Mouse (Mus musculus): ENCODE data around the gene Timeless.
"Not testable (repeated sequence)": the region's sequence is repeated elsewhere in the genome, so short reads cannot be mapped to it uniquely, and the experiment has no call there.

The Timeless gene

DNA sequence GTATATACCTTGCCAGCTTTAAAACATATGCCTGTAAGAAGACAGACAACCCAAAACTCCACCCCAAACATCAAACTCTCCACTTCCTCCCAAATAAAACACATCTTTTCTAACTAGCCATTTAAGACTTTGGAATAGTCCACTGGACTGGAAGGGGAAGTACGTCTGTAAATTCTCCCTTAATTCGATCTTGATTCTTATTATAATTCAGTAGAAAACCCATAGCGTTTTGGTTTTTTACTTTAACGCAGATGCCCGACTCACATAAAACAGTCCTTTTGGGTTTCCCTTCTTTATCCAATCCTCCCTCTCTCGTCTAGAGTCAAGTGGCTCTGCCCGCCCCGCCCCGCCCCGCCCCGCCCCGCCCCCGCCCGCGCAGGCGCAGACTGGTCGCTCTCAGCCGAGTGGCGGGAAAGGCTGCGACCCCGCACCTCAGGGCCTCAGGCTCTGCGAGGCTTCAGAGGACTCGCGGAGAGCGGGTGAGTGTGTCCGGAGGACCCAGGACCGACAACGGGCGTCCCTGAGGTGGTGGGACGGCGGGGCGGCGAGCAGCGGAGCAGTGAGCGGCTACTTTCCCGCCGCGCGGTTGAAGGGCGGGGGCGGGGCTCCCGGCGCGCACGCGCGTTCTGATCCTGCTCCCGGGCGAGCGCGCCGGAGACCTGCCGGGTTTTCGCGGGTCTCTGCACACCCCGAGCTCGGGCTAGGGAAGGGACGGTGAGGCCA is at the start of gene Timeless:
Gene Timeless (plus strand): TSS at position 369 of the 723 bp plus-strand sequence.
- peak; percentile 54 to 70 for DNase-seq (ENCODE audit: low spot score in 2 of 2)

DNA sequence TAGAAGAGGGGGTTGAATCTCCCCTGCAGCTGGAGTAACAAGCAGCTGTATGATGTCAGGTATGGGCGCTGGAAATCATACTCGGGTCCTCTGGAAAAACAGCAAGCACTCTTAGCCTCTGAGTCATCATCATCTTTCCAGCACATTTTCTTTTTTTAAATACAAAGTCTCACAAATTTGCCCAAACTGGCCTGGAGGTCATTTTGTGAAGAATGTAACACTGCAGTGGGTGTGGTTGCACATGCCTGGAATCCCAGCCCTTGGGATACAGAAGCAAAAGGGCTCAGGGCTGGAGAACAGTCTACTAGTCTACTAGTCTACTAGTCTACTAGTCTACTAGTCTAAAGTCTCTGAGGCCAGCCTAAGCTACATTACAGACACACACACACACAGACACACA is 47.6 kb upstream of the Timeless start:
- DNase-seq (ENCODE audit: low spot score in 2 of 2) = no peak

DNA sequence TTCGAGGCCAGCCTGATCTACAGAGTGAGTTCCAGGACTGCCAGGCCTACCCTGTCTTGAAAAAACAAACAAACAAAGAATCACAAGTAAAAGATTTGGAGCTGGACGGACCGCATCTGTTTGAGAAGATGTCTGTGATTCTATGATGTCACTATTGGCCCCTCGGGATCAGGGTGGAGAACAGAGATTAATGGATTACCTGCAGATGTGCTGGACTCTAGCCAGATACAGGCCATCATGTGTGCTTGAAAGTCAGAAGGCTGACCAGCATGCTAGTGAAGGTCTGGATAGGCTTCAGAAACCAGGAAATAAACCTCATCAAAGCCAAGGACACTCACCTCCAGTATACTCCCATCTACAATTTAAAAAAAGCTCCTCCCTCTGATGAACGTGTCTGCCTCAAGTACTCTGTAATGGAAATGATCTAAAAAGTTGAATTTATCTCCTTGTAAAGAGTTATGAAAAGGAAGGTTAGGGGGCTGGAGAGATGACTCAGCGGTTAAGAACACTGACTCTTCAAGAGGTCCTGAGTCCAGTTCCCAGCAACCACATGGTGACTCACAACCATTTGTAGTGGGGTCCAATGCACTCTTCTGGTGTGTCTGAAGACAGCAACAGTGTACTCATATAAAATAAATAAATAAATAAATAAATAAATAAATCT is 46.5 kb upstream of the Timeless start:
- DNase-seq (ENCODE audit: low spot score in 2 of 2) = no peak

DNA sequence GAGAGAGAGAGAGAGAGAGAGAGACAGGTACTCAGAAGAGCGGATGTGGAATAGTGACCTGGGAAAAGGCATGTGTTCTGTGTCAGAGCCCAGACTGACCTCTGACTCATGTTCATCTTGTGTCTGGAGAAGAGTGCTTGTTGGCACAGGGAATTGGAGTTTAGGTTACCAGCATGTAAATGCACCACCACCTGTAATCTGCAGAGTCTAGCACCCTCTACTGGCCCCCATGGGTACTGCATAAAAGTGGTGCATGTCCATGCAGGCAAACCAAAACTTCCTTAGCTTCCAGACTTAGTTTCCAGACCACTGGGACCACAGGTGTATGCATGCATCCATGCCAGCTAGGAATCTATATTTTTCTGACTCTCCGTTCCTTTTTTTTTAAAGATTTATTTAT is 45.9 kb upstream of the Timeless start:
- peak; percentile 48 to 55 for DNase-seq (ENCODE audit: low spot score in 2 of 2)

DNA sequence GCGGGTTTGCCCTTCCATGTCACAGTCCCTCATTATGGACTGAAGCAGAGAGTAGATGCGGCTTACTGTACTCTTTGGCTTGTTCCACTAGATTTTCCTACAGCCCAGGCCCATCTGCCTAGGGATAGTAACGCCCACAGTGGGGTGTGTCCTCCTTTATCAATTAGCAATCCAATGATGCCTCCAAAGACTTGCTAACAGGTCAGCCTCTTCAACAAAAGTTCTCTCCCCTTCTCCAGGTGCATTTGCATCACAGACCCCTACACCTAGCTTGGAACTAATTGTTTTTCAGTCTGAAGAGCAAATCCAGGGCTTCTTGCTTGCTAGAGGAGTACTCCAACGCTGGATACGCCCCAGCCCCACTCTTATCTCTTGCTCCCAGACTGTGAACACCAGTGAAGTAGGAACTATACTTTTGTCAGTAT is 44.7 kb upstream of the Timeless start:
- no peak for DNase-seq (ENCODE audit: low spot score in 2 of 2)

DNA sequence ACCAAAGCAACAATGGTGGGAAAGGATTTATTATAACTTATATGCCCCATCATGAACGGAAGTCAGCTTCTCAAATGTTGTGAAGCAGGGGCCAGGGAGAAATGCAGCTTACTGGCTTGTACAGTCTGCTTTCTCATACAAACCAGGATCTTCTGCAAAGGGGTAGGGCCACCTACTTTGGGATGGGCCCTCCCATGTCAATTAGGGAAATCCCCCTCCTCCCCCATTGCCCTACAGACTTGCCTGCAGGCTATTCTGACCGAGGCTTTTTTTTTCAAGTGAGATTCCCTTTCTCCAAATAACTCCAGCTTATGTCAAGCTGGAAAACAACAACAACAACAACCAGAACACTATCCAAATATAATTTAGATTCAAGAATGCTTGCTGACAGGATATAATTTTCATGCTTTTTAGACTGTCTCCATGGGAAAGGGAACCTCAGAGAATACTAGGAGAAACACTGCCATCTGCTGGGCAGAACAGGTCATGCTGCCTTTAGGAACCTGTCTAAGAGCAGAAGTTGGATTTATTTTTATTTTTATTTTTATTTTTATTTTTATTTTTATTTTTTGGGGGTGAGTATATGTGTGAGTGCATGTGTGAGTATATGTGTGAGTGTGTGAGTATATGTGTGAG is 43.5 kb upstream of the Timeless start:
- DNase-seq (ENCODE audit: low spot score in 2 of 2) = peak; percentile 35 to 51

DNA sequence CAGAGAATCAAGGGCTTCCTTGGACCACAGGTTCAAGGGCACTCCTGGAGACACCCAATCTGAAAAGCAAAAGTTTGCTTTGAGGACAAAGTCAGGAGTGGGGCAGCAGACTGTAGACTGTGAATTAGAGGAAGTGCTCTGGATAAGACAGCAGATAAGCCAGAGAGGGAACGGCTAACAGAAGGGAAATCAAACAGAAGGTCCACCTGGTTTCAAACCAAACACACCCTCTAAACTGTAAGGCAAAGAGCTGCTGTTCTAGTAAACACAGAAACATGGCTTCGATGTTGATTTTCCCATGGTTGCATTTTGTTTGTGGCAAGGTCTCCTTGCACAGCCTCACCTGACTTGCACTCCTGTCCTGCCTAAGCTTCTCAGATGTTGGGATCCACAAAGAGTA is 40.4 kb upstream of the Timeless start:
- no peak for DNase-seq (ENCODE audit: low spot score in 2 of 2)

DNA sequence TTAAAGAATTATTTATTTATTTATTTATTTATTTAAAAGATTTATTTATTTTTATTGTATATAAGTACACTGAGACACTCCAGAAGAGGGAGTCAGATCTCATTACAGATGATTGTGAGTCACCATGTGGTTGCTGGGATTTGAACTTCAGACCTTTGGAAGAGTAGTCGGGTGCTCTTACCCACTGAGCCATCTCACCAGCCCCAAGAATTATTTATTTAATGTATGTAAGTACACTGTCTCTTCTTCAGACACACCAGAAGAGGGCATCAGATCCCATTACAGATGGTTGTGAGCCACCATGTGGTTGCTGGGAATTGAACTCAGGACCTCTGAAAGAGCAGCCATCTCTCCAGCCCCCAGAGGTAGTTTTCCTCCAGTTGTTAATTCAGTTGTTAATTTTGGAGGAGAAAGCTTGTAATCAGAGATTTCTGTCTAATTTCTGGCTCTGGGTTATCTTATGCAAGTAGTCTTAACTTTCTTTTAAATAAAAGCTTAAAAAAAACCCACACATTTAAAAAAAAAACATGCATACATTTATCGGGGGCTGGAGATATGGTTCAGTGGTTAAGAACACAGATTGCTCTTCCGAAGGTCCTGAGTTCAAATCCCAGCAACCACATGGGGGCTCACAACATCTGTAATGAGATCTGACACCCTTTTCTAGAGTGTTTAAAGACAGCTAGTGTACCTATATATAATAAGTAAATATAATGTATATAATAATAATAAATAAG is 39.7 kb upstream of the Timeless start:
- DNase-seq (ENCODE audit: low spot score in 2 of 2) = not testable (repeated sequence)

DNA sequence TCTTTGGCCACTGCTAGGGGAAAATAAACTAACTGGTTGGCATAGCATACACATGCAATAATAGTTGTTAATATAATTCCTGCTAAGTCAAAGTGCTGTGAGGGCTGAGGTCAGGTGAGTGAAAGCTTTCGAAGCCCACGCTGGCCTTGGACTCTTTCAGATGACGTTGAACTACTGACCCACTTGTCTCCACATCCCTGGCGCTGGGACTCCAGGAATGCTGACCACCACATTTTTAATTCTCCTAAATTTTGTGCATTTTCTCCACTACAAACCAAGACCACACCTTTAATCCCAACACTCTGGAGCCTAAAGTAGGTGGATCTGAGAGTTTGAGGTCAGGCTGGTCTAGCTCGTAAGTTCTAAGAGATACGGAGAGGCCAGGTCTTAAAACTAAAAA is 38.8 kb upstream of the Timeless start:
- DNase-seq (ENCODE audit: low spot score in 2 of 2) = no peak

DNA sequence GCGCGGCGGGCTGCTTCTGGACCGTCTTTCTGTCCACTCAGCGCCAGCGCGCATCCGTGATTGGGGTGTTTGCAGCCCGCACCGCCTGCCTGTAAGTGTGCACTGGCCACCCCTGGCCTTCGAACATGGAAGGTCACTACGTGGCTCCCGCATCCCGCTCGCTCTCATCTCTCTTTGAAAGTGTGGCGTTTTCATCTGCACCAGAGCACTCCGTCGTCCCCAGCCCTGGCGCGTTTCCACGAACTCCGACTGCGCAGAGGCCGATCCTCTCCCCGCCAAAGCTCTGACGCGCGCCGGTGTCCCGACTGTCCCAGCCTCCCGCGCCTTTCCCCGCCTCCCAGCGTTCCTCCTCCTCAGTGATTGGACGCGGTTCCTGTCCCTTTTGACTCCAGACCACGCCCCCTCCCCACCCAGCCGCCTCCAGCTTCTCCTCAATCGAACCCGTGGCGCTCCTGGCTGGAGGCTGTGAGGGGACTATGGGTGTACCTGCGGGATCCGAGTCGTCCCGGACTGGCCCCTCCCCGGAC is 37.8 kb upstream of the Timeless start, which contains the start of gene Gls2:
Gene Gls2 (plus strand): TSS at position 434 of the 527 bp plus-strand sequence.
- peak; percentile 96 to 98 for DNase-seq (ENCODE audit: low spot score in 2 of 2)

DNA sequence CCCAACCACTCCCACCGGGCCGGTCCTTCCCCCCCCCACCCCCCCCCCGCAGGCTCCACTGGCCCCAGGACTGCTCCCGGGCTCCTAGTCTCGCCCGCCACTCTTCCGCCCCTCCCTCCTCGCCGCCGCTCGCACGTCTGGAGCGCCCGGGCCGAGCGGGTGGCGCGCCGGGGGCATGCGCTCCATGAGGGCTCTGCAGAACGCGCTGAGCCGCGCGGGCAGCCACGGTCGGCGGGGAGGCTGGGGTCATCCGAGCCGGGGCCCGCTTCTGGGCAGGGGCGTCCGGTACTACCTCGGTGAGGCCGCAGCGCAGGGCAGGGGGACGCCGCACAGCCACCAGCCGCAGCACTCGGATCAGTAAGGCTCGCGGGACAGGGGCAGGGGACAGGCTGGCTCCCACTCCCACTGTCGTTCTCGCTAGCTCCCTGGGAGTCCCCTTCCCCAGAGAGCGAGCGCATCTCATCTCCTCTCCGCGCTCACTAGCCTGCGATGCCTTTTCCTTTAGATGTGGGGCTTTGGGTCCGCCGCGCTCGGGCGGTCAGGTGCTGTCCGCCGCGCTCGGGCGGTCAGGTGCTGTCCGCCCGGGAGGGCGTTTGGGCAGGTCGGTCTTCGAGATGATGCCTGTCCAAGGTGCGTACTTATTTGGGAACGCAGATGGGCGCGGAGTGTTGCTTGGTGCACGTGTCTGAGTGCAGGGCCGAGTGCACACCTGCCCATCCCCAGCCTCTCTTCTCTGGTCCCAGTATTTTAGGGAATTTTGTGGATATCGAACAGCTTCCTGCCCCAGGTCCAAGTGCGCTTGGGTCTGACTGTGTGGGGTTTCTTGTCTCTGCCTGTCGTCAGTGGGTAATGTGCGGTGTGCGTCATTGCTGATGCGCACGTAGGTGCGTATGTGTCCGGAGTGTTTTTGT is 37.1 kb upstream of the Timeless start:
- peak; percentile 37 to 76 for DNase-seq (ENCODE audit: low spot score in 2 of 2)

DNA sequence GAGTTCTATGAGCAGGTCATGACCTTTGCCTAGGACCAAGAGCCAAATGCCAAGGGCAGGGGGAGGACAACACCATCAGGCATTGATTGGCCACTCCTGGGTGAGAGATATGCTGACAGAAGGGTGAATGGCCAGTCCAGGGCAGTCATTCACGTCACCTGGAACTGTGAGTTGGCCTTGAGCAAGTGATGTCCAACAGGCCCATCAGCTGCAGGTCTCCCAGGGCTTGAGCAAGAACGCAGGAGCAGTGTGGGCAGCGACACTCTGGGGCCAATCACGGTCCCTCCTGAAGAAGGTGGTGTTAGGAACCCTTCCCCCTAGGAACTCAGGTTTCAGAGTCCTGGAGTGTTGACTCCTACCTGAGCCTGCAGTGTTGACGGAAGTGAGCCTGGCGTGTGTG is 30.0 kb upstream of the Timeless start:
- no peak for DNase-seq (ENCODE audit: low spot score in 2 of 2)

DNA sequence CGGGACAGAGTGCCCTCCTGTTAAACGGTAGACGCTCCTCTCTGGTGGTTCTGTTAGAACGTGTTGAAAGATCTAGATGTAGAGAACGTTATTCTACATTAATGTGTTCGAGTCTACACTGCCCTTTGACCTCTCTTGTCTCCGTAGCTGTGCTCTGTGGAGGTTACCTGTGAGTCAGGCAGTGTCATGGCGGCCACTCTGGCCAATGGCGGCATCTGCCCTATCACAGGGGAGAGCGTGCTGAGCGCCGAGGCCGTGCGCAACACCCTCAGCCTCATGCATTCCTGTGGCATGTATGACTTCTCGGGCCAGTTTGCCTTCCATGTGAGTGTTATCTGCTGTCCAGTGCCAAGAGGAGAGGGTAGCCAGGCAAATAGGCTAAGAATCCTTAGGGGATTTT is 26.9 kb upstream of the Timeless start:
- DNase-seq (ENCODE audit: low spot score in 2 of 2) = no peak

DNA sequence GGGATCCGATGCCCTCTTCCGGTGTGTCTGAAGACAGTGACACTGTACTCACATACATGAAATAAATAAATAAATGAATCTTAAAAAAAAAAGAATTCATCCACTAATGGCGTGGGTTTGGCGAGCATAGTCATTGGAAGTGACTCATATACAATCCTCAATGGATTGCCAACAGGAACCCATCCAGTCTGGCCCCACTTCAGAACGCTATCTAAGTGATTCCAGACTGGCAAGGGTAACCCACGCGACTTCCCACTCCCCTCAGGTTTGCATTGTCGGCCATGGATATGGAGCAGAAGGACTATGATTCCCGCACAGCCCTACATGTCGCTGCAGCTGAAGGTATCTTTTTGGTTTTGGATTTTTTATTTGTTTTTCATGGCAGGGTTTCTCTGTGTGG is 23.5 kb upstream of the Timeless start:
- DNase-seq (ENCODE audit: low spot score in 2 of 2) = no peak

DNA sequence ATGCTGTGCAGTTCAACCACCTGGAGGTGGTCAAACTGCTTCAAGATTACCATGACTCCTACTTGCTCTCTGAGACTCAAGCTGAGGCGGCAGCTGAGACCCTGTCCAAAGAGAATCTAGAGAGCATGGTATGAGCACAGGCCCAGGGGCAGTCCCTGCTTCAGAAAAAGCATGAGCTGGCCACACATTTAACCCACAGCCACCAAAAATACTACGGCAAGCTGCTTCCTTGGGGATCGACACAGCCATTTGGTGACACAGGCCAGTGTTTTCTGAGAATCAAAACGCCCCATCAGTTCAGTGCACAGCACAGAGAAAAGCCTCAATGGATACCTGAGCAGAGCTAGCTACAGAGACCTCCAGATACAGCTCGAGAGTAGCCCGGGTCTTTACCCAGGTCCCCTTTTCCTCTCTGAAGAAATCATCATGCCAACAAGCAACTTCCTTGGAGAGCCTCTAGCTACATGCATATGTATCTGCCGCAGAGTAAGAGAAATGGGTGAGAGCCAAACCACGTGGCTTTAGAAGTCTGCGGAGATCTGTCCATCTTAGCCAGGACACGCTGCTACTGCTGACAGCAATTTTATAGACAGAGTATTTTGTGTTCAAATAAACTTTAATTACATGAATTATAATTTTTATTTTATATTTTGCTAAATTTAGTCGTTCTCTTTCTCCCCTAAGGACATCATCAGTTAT is 22.4 kb upstream of the Timeless start:
- DNase-seq (ENCODE audit: low spot score in 2 of 2) = no peak

DNA sequence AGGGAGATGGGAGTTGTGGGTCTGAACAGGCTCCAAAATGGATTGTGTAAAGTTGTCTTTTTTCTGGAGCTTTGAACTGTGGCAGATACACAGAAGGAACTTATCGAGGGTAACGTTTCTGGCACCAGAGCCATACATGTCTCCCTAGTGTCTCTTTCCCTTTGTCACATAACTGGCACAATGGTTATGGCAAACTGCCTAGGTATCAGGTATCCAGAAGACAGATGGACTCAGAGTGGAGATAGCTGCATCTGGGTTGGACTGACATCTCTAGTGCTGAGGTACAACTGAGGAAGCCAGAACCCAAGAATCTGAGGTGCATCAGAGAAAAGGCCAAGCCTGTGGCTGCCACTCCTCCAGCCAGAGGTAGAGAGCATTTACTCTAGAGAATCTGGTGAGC is 21.7 kb upstream of the Timeless start:
- no peak for DNase-seq (ENCODE audit: low spot score in 2 of 2)

DNA sequence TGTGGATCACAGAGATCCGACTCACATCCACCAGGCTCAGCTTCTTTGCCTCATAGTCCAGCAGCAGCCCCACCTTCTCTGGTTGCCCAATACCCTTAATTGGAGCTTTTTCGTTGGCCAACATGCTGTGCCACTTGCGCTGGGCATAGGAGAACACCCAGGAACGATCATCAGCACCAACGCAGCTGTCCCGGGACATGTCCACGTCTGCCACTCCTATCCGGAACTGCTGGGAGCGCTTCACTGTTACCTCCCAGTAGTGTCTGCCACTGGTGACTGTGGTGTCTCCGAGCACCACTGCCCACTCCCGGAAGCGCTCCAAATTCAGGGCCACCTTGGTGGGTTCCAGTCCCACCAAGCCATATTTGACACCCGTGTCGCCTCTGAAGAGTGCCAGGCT is 20.9 kb upstream of the Timeless start:
- no peak for DNase-seq (ENCODE audit: low spot score in 2 of 2)

DNA sequence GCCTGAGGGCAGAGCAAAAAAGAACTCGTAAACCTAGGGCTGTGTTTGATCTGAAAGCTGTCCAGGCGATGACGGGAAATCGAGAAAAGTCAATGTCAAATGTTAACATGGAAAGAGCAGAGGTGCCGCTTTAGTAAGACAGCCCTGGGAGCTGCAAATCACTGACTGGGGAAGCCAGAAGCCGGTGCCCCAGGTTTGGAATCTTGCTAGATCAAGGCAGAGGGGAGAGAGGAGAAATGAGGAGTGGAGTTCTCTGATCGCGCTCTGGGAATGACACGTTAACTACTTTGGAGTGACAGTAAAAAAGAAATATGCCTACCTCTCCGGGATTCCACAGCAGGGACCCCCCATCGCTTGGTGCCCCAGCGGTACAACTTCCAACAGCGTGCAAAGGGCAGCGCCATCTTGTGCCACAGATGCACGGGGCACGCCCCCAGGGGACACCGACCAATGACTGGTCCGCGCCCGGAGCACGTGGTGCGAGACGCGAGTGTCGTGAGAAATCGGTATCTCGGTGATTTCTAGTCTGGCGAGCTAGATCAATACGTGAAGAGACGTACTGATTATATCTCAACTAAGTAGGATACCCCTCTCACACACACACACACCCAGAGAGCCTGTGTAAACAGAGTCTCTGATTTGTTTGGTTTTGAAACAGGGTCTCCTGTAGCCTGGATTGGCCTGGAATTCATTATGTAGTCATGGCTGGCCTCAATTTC is 20.3 kb upstream of the Timeless start, which contains the start of gene Spryd4:
Gene Spryd4 (minus strand): TSS at position 418 of the 719 bp plus-strand sequence.
- peak; percentile 86 to 89 for DNase-seq (ENCODE audit: low spot score in 2 of 2)

DNA sequence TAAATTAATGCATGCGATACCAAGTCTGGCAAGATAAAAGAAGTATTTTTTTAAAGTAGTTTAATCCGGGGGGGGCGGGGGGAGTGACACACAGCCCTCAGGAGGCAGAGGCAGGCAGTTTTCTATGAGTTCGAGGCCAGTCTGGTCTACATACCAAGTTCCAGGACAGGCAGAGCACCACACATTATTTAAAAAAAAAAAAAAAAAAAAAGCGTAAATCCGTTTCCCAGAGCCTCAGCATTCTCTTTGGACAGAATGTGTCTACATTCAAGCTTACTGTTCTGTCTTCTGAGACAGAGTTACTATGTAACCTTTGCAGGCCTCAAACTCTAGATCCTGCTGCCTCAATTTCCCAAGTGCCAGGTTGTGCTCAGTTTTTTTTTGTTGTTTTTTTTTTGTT is 19.7 kb upstream of the Timeless start:
- DNase-seq (ENCODE audit: low spot score in 2 of 2) = no peak

Data from right cerebral cortex, postnatal 36 days (tissue).